Mouse (Mus musculus) ES-Bruce4 (cell line): ENCODE measurements around the gene Tnfrsf9.

Experiments used
- CTCF ChIP-seq: IDR thresholded peaks from one replicate; pipeline ENCODE4 v1.8.1; 2011; ENCODE audit warnings: low read depth, low read length
- POLR2A ChIP-seq: IDR thresholded peaks from one replicate; pipeline ENCODE4 v1.8.1; 2011; ENCODE audit warnings: low read length; ENCODE audit not compliant: insufficient read depth

- TF ChIP-seq POLR2A (no peak), CTCF (no peak)
These were observed 60.8 kb downstream of the Tnfrsf9 start for GRCm38 (mm10) chr4:150975145-150975544.
